Mouse (Mus musculus) spleen, adult 18-20 months (tissue): ENCODE measurements around the gene Spryd7.
"Not testable (repeated sequence)": the region's sequence is repeated elsewhere in the genome, so short reads cannot be mapped to it uniquely, and the experiment has no call there.

Experiments used
- DNase-seq, 2 experiments: peaks; one replicate each; pipeline ENCODE4 v3.0.0; 2022; ENCODE audit warnings: mixed read lengths in 2 of 2

The Spryd7 gene

GRCm38 (mm10) chr14:61556289-61557147 lies at the start of gene Spryd7:
Gene Spryd7, minus strand, starts transcription at chr14:61556886.
- peak; percentile 96 to 98 for DNase-seq

- DNase-seq: not testable (repeated sequence)
Observed at GRCm38 (mm10) chr14:61606088-61606487, 49.4 kb upstream of the Spryd7 start.

GRCm38 (mm10) chr14:61604081-61604480 lies 47.4 kb upstream of the Spryd7 start:
- no peak for DNase-seq

- no peak for DNase-seq
Observed at GRCm38 (mm10) chr14:61603069-61603755, 46.5 kb upstream of the Spryd7 start.

- DNase-seq: no peak
Observed at GRCm38 (mm10) chr14:61601348-61601747, 44.7 kb upstream of the Spryd7 start.

- DNase-seq: peak; percentile 79 to 87
Observed at GRCm38 (mm10) chr14:61599057-61599806, 42.5 kb upstream of the Spryd7 start.

GRCm38 (mm10) chr14:61597968-61598367 lies 41.3 kb upstream of the Spryd7 start, which contains the start of gene Trim13:
Gene Trim13, plus strand, starts transcription at chr14:61598247.
- DNase-seq: no peak

- no peak for DNase-seq
Observed at GRCm38 (mm10) chr14:61596719-61597426, 40.2 kb upstream of the Spryd7 start.

- DNase-seq: no peak
Observed at GRCm38 (mm10) chr14:61589288-61590065, 32.8 kb upstream of the Spryd7 start.

- no peak for DNase-seq
Observed at GRCm38 (mm10) chr14:61575941-61576340, 19.3 kb upstream of the Spryd7 start.

GRCm38 (mm10) chr14:61575066-61575465 lies 18.4 kb upstream of the Spryd7 start:
- DNase-seq: no peak

GRCm38 (mm10) chr14:61572131-61572530 lies 15.4 kb upstream of the Spryd7 start:
- DNase-seq: no peak

- peak; percentile 63 to 91 for DNase-seq
Observed at GRCm38 (mm10) chr14:61571366-61571765, 14.7 kb upstream of the Spryd7 start.

- no peak for DNase-seq
Observed at GRCm38 (mm10) chr14:61569344-61569743, 12.7 kb upstream of the Spryd7 start.

GRCm38 (mm10) chr14:61566211-61566610 lies 9.5 kb upstream of the Spryd7 start:
- DNase-seq: not testable (repeated sequence)

GRCm38 (mm10) chr14:61559856-61560255 lies 3.2 kb upstream of the Spryd7 start:
- no peak for DNase-seq

- DNase-seq: no peak
Observed at GRCm38 (mm10) chr14:61558901-61559300, 2.2 kb upstream of the Spryd7 start.

- DNase-seq: no peak
Observed at GRCm38 (mm10) chr14:61555931-61556288, 776 bp downstream of the Spryd7 start.

- no peak for DNase-seq
Observed at GRCm38 (mm10) chr14:61548614-61549013, 8.1 kb downstream of the Spryd7 start.

GRCm38 (mm10) chr14:61537772-61538171 lies 18.9 kb downstream of the Spryd7 start:
- not testable (repeated sequence) for DNase-seq

- no peak for DNase-seq
Observed at GRCm38 (mm10) chr14:61536631-61537264, 19.9 kb downstream of the Spryd7 start.
